Mouse (Mus musculus): ENCODE data around the gene Mecom. TPM values are rescaled to one million over a fixed set of nuclear protein-coding genes. Genes with fewer than 3 reads are reported as not detected.

Gene Mecom
- total RNA-seq, 1 experiment = 2.3 TPM

DNA sequence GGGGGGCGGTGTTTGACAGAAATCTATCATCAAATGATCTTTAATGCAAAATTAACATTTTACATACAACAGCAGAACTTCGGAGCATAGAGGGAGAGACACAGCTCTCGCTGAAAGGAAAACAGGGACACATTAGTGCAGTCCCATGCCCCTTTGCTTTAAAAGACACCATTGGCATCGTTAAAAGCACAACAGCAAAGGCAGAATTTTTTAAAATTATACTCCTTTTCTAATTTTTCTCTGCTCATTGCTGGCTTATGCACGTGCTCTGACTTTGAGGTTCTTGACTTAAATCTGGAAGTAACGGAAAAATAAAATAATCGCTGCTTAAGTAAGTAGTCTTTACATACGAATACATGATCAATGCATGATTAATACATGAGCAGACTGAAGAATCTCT, 327.9 kb downstream of the Mecom start:
- no peak overlapping the region for H3K27ac ChIP-seq (ENCODE audit: insufficient read depth, low read depth, low read length, poor library complexity, severe bottlenecking)
- no peak overlapping the region for H3K4me3 ChIP-seq (ENCODE audit: insufficient read depth in 1 of 2, low read depth in 1 of 2, low read length in 2 of 2, poor library complexity in 1 of 2, severe bottlenecking in 1 of 2)

DNA sequence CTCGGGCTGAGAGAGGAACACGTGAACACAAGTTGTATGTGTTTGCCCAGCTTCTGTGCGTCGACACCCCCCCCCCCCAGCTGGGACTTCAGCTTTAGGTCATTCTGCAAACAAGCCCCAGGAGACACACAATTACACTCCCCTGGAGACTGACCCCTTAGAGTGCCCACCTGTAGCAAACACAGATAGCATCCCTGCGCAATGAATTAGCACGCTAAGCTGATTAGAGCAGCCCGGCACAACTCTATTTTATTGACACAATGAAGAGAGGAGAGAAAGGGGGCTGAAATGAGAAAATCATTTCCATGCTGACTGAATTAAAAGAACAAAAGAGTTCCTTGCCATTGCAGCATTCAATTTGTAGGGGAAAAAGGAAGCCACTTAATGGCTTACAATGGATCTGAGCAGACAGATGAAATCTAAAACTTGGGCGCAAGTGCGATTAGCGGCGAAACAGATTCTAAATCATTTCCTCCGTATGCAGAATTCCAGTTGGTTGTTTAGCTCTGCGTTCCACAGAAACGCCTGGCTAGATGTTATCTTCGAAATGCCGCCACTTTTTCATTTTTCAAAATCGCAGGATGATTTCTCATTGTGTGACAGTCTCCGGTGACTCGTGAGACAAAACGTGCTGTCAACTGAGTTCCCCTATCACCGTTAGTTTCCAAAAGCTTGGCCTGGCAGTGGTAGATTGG, 328.5 kb downstream of the Mecom start:
- H3K9me3 ChIP-seq (ENCODE audit: control insufficient read depth, insufficient read depth, low read depth, low read length) = no peaks in the 10 kb centered on the region
- in situ Hi-C loops (cut with MboI; ENCODE audit: low sequenced_read_pairs in 2 of 2, unreplicated experiment in 2 of 2) = no loop called here
- DNase-seq (ENCODE audit: low read depth, low spot score) = no peak
- no peaks in the 10 kb centered on the region for H3K36me3 ChIP-seq (ENCODE audit: control insufficient read depth, insufficient read depth, low read length, poor library complexity, severe bottlenecking)
- no peak overlapping the region for H3K9ac ChIP-seq (ENCODE audit: insufficient read depth, low read depth, low read length, poor library complexity, severe bottlenecking)
- no peak overlapping the region for H3K27ac ChIP-seq (ENCODE audit: insufficient read depth, low read depth, low read length, poor library complexity, severe bottlenecking)
- H3K4me3 ChIP-seq (ENCODE audit: insufficient read depth in 1 of 2, low read depth in 1 of 2, low read length in 2 of 2, poor library complexity in 1 of 2, severe bottlenecking in 1 of 2) = no peak overlapping the region
- TF ChIP-seq HCFC1 (IDR thresholded peaks at IDR 0.05; ENCODE audit: borderline replicate concordance, insufficient read depth, low read length) (no peak), ZNF384 (IDR thresholded peaks at IDR 0.05; ENCODE audit: low read depth, low read length) (no peak), CHD2 (IDR thresholded peaks at IDR 0.05; ENCODE audit: low read depth, low read length) (no peak), MAFK (IDR thresholded peaks at IDR 0.05; ENCODE audit: insufficient read depth, low read depth, low read length) (no peak), ZC3H11A (IDR thresholded peaks at IDR 0.05; ENCODE audit: borderline replicate concordance, low read depth, low read length) (no peak)
- no peaks in the 10 kb centered on the region for H3K4me1 ChIP-seq (ENCODE audit: control insufficient read depth in 2 of 2, insufficient read depth in 2 of 2, low read length in 2 of 2, poor library complexity in 1 of 2)

More for the DNA sequence above, 327.9 kb downstream of the Mecom start:
- no peak for DNase-seq (ENCODE audit: low read depth, low spot score)
- Histone ChIP-seq H3K9me3 (ENCODE audit: control insufficient read depth, insufficient read depth, low read depth, low read length) (no peaks in the 10 kb centered on the region), H3K9ac (ENCODE audit: insufficient read depth, low read depth, low read length, poor library complexity, severe bottlenecking) (no peak overlapping the region), H3K4me1 (ENCODE audit: control insufficient read depth in 2 of 2, insufficient read depth in 2 of 2, low read length in 2 of 2, poor library complexity in 1 of 2) (no peaks in the 10 kb centered on the region), H3K36me3 (ENCODE audit: control insufficient read depth, insufficient read depth, low read length, poor library complexity, severe bottlenecking) (no peaks in the 10 kb centered on the region)
- in situ Hi-C loops (cut with MboI; ENCODE audit: low sequenced_read_pairs in 2 of 2, unreplicated experiment in 2 of 2) = no loop called here
- TF ChIP-seq ZNF384 (IDR thresholded peaks at IDR 0.05; ENCODE audit: low read depth, low read length) = no peak
- no peak for TF ChIP-seq CHD2 (IDR thresholded peaks at IDR 0.05; ENCODE audit: low read depth, low read length)
- TF ChIP-seq MAFK (IDR thresholded peaks at IDR 0.05; ENCODE audit: insufficient read depth, low read depth, low read length) = no peak

DNA sequence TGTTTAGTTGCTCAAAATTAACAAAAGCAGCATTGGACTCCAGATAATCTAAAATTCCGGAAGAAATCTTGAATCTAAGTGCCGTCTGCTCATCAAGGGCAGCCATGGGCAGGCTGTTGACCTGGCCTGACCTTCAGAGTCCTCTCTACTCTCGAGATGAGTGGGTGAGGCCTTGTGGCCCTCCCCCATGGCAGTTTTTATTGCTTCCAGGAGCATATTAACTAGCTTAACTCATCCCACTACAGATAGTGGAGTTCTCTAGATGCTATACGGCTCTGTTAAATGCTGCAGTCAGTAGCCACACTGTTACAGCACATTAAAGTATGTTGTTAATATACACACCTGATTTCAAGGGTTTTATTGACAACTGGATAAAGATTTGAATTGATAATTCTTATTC, 333.2 kb downstream of the Mecom start:
- Histone ChIP-seq H3K4me1 (ENCODE audit: control insufficient read depth in 2 of 2, insufficient read depth in 2 of 2, low read length in 2 of 2, poor library complexity in 1 of 2) (no peaks in the 10 kb centered on the region), H3K9ac (ENCODE audit: insufficient read depth, low read depth, low read length, poor library complexity, severe bottlenecking) (no peak overlapping the region), H3K36me3 (ENCODE audit: control insufficient read depth, insufficient read depth, low read length, poor library complexity, severe bottlenecking) (no peaks in the 10 kb centered on the region), H3K27ac (ENCODE audit: insufficient read depth, low read depth, low read length, poor library complexity, severe bottlenecking) (no peak overlapping the region), H3K9me3 (ENCODE audit: control insufficient read depth, insufficient read depth, low read depth, low read length) (no peaks in the 10 kb centered on the region), H3K4me3 (ENCODE audit: insufficient read depth in 1 of 2, low read depth in 1 of 2, low read length in 2 of 2, poor library complexity in 1 of 2, severe bottlenecking in 1 of 2) (no peak overlapping the region)
- DNase-seq (ENCODE audit: low read depth, low spot score) = no peak
- TF ChIP-seq ZNF384 (IDR thresholded peaks at IDR 0.05; ENCODE audit: low read depth, low read length) (no peak), CHD2 (IDR thresholded peaks at IDR 0.05; ENCODE audit: low read depth, low read length) (no peak), ZC3H11A (IDR thresholded peaks at IDR 0.05; ENCODE audit: borderline replicate concordance, low read depth, low read length) (no peak), MAFK (IDR thresholded peaks at IDR 0.05; ENCODE audit: insufficient read depth, low read depth, low read length) (no peak), HCFC1 (IDR thresholded peaks at IDR 0.05; ENCODE audit: borderline replicate concordance, insufficient read depth, low read length) (no peak)
- in situ Hi-C loops (cut with MboI; ENCODE audit: low sequenced_read_pairs in 2 of 2, unreplicated experiment in 2 of 2) = no loop called here

DNA sequence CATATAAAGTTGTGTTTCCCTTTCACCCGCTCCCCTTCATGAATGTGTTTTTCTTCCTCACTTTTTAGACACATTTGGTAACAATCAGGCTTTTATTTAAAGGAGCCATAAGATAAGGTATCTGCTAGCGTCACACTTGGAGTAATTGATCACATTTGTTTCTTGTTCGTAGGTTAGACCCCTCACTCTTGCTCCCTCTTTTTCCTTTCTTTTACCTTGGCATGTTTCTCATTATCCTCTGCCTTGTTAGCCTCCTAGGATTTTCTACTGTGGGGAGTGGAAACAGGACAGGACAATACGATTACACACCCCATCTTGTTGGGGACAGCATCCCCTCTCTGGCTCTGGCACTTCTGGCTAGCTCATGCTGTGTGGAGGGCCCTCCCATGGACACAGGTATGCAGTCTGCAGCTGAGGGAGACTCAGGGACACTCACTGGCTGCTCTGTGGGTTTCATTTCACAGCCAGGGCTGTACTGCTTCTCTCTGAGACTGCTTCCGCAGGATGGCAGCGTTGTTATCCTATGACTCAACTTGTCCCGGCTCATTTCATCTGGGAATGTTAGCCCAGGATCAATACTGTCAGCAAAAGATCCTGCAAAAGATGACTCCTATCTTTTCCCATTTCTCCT, 334.2 kb downstream of the Mecom start:
- in situ Hi-C loops (cut with MboI; ENCODE audit: low sequenced_read_pairs in 2 of 2, unreplicated experiment in 2 of 2) = no loop called here
- TF ChIP-seq MAFK (IDR thresholded peaks at IDR 0.05; ENCODE audit: insufficient read depth, low read depth, low read length) (no peak), ZNF384 (IDR thresholded peaks at IDR 0.05; ENCODE audit: low read depth, low read length) (no peak), ZC3H11A (IDR thresholded peaks at IDR 0.05; ENCODE audit: borderline replicate concordance, low read depth, low read length) (no peak), CHD2 (IDR thresholded peaks at IDR 0.05; ENCODE audit: low read depth, low read length) (no peak), HCFC1 (IDR thresholded peaks at IDR 0.05; ENCODE audit: borderline replicate concordance, insufficient read depth, low read length) (no peak)
- Histone ChIP-seq H3K9ac (ENCODE audit: insufficient read depth, low read depth, low read length, poor library complexity, severe bottlenecking) (no peak overlapping the region), H3K27ac (ENCODE audit: insufficient read depth, low read depth, low read length, poor library complexity, severe bottlenecking) (no peak overlapping the region), H3K4me3 (ENCODE audit: insufficient read depth in 1 of 2, low read depth in 1 of 2, low read length in 2 of 2, poor library complexity in 1 of 2, severe bottlenecking in 1 of 2) (no peak overlapping the region), H3K36me3 (ENCODE audit: control insufficient read depth, insufficient read depth, low read length, poor library complexity, severe bottlenecking) (no peaks in the 10 kb centered on the region), H3K9me3 (ENCODE audit: control insufficient read depth, insufficient read depth, low read depth, low read length) (no peaks in the 10 kb centered on the region), H3K4me1 (ENCODE audit: control insufficient read depth in 2 of 2, insufficient read depth in 2 of 2, low read length in 2 of 2, poor library complexity in 1 of 2) (no peaks in the 10 kb centered on the region)
- no peak for DNase-seq (ENCODE audit: low read depth, low spot score)
